Mouse (Mus musculus): ENCODE results near the gene Ick. TPM values are rescaled to one million over a fixed set of nuclear protein-coding genes. Genes with fewer than 3 reads are reported as not detected.

Ick gene
- polyA plus RNA-seq, 1 experiment from 2014 or later: 35.3 TPM

DNA sequence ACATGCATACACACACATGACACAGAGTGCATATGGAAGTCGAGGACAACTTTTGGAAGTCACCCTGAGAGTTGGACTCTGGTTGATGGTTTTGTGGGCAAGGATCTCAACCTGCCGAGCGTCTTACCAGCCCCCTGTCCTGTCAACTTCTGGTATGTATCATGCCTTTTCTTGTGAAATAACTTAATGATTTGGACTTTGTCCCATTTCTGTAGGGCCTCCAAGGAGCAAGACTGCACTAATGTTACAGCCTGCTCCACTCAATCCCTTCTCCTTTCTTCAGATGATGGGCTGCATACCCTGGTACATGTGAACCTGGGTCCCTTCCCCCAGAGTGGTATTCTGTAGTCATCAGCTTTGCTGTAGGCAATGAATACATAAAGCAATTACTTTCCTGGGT lies 101.1 kb downstream of the Ick start:
- Histone ChIP-seq H3K9ac (ENCODE audit: low read length) (no peak overlapping the region), H3K4me2 (no peak overlapping the region), H3K27me3 (ENCODE audit: control insufficient read depth, insufficient read depth, low read length) (no peaks in the 10 kb centered on the region), H3K4me1 (ENCODE audit: control insufficient read depth, insufficient read depth, low read length) (no peaks in the 10 kb centered on the region), H3K9me3 (ENCODE audit: control insufficient read depth, low read length) (no peaks in the 10 kb centered on the region), H3K27ac (ENCODE audit: low read depth, low read length) (no peak overlapping the region), H3K4me3 (ENCODE audit: low read depth, low read length) (no peak overlapping the region), H3K36me3 (ENCODE audit: control insufficient read depth, insufficient read depth, low read length) (no peaks in the 10 kb centered on the region)
- DNase-seq (ENCODE audit: low spot score, missing footprints) (no peak), ATAC-seq (ENCODE audit: low FRiP score) (no peak)
- WGBS: 89% methylated on average over 3 of the region's 3 CpGs

DNA sequence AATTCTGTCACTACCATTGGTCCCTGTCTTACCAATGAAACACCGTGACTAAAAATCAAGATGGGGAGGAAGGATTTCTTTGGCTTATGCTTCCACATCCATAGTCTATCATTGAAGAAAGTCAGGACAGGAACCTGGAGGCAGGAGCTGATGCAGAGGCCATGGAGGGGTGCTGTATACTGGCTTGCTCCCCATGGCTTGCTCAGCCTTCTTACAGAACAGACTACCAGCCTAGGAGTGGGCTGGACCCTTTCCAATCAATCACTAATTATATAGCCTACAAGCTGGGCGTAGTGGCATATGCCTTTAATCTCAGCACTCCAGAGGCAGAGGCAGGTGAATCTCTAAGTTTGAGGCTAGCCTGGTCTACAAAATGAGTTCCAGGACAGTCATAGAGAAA lies 101.8 kb downstream of the Ick start:
- no peak overlapping the region for H3K4me3 ChIP-seq (ENCODE audit: low read depth, low read length)
- no peak overlapping the region for H3K4me2 ChIP-seq
- H3K9me3 ChIP-seq (ENCODE audit: control insufficient read depth, low read length): no peaks in the 10 kb centered on the region
- H3K27me3 ChIP-seq (ENCODE audit: control insufficient read depth, insufficient read depth, low read length): no peaks in the 10 kb centered on the region
- no peak overlapping the region for H3K9ac ChIP-seq (ENCODE audit: low read length)
- no peak overlapping the region for H3K27ac ChIP-seq (ENCODE audit: low read depth, low read length)
- no peaks in the 10 kb centered on the region for H3K36me3 ChIP-seq (ENCODE audit: control insufficient read depth, insufficient read depth, low read length)
- no peaks in the 10 kb centered on the region for H3K4me1 ChIP-seq (ENCODE audit: control insufficient read depth, insufficient read depth, low read length)
- 93% methylated on average over 2 of the region's 2 CpGs for WGBS
- DNase-seq (ENCODE audit: low spot score, missing footprints) (no peak), ATAC-seq (ENCODE audit: low FRiP score) (no peak)

DNA sequence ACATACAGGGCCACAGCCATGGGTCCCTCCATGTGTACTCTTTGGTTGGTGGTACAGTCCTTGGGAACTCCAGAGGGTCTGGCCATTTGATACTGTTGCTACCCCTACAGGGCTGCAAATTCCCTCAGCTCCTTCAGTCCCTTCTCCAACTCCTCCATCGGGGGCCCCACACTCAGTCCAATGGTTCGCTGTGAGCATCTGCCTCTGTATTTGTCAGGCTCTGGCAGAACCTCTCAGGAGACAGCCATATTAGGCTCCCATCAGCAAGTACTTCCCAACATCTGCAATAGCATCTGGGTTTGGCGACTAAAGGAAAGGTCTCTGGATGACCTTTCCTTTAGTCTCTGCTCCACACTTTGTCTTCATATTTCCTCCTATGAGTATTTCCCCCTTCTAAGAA lies 102.5 kb downstream of the Ick start:
- H3K4me1 ChIP-seq (ENCODE audit: control insufficient read depth, insufficient read depth, low read length): no peaks in the 10 kb centered on the region
- H3K27me3 ChIP-seq (ENCODE audit: control insufficient read depth, insufficient read depth, low read length): no peaks in the 10 kb centered on the region
- no peak overlapping the region for H3K9ac ChIP-seq (ENCODE audit: low read length)
- WGBS: 96% methylated on average over 3 of the region's 3 CpGs
- no peak overlapping the region for H3K27ac ChIP-seq (ENCODE audit: low read depth, low read length)
- H3K36me3 ChIP-seq (ENCODE audit: control insufficient read depth, insufficient read depth, low read length): no peaks in the 10 kb centered on the region
- ATAC-seq (ENCODE audit: low FRiP score) (no peak), DNase-seq (ENCODE audit: low spot score, missing footprints) (no peak)
- H3K4me3 ChIP-seq (ENCODE audit: low read depth, low read length): no peak overlapping the region
- no peak overlapping the region for H3K4me2 ChIP-seq
- no peaks in the 10 kb centered on the region for H3K9me3 ChIP-seq (ENCODE audit: control insufficient read depth, low read length)

DNA sequence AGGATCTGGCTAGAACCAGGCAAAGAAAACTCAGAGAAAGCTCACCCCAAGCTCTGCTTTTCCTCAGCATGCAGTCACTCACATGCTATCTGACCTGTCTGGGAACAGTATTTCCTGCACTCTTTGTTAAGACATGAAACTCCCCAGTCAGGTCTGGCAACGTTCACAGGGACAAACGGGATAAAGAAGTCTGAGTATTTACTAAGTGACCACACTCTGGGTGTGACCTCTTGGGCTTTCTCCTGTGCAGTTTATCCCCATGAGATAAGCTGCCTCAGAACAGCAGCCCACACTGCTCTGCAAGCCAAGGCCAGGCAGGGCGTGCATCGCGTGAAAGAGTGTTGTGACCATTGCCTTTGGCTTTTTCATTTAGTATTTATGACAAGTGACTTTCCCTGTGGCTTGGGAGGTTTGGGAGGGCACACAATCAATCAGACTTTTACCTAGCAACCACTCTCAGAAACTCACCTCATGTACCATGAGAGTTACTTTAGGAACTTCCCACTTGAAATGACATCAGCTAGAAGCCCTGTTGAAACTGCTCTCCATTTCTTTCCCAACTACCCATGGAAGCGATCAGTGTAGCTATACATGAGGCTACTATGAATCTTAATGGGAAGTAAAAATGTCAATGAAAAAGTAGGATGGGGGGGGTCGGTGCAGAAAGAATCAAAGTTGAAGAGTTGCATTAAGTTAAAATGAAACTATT lies 103.5 kb downstream of the Ick start:
- Histone ChIP-seq H3K36me3 (ENCODE audit: control insufficient read depth, insufficient read depth, low read length) (no peaks in the 10 kb centered on the region), H3K27ac (ENCODE audit: low read depth, low read length) (no peak overlapping the region), H3K9me3 (ENCODE audit: control insufficient read depth, low read length) (no peaks in the 10 kb centered on the region), H3K4me3 (ENCODE audit: low read depth, low read length) (no peak overlapping the region), H3K4me1 (ENCODE audit: control insufficient read depth, insufficient read depth, low read length) (no peaks in the 10 kb centered on the region), H3K9ac (ENCODE audit: low read length) (no peak overlapping the region), H3K4me2 (no peak overlapping the region), H3K27me3 (ENCODE audit: control insufficient read depth, insufficient read depth, low read length) (no peaks in the 10 kb centered on the region)
- WGBS: 84% methylated on average over 7 of the region's 7 CpGs
- ATAC-seq (ENCODE audit: low FRiP score): no peak
- DNase-seq (ENCODE audit: low spot score, missing footprints): no peak

DNA sequence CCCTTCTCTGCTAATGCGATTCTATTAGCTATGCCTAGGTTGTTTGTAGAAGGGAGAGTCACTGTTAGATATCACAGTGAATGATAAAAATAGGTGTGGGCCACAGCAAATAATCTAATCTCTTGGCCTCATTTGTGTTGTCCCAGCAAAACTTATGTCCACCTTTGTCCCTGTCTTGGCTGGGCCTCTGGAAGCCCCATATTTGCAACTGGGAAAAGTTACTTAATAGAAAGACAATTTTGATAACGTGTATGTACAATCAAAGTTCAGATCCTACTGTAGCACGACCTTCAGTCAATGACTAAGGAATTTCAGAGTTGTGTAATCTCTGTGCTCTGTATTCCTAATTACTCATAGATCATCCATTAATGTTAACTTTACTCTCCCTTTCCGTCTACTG lies 108.1 kb downstream of the Ick start:
- Histone ChIP-seq H3K36me3 (ENCODE audit: control insufficient read depth, insufficient read depth, low read length) (no peaks in the 10 kb centered on the region), H3K27me3 (ENCODE audit: control insufficient read depth, insufficient read depth, low read length) (no peaks in the 10 kb centered on the region), H3K27ac (ENCODE audit: low read depth, low read length) (no peak overlapping the region), H3K4me1 (ENCODE audit: control insufficient read depth, insufficient read depth, low read length) (no peaks in the 10 kb centered on the region), H3K9ac (ENCODE audit: low read length) (no peak overlapping the region), H3K4me3 (ENCODE audit: low read depth, low read length) (no peak overlapping the region), H3K4me2 (no peak overlapping the region), H3K9me3 (ENCODE audit: control insufficient read depth, low read length) (no peaks in the 10 kb centered on the region)
- DNase-seq (ENCODE audit: low spot score, missing footprints): no peak
- no peak for ATAC-seq (ENCODE audit: low FRiP score)
- WGBS: 84% methylated on average over 4 of the region's 4 CpGs

Other genes starting within 250 kb of the Ick start
- 98.2 and 105 TPM in 2 replicates for gene Elovl5, start 191.8 kb upstream of the Ick start, polyA plus RNA-seq (2014; fragmentation: Nextera tagmentation; extraction: Ambion mirVana)
- gene Gcm1, start 57.3 kb upstream of the Ick start, polyA plus RNA-seq (2014; fragmentation: Nextera tagmentation; extraction: Ambion mirVana): 0.10 and 0.12 TPM in 2 replicates
- gene Fbxo9, start 127 bp upstream of the Ick start, polyA plus RNA-seq (2014; fragmentation: Nextera tagmentation; extraction: Ambion mirVana): 31.6 and 33.5 TPM in 2 replicates
- gene Gsta4, start 73.6 kb downstream of the Ick start, polyA plus RNA-seq (2014; fragmentation: Nextera tagmentation; extraction: Ambion mirVana): 24.9 and 27.2 TPM in 2 replicates
- gene Gsta1, start 121.5 kb downstream of the Ick start, polyA plus RNA-seq (2014; fragmentation: Nextera tagmentation; extraction: Ambion mirVana): not detected in 2 replicates
- gene Gm3776, start 147.9 kb downstream of the Ick start, polyA plus RNA-seq (2014; fragmentation: Nextera tagmentation; extraction: Ambion mirVana): not detected in 2 replicates
- not detected in 2 replicates for gene Gm10639, start 180.7 kb downstream of the Ick start, polyA plus RNA-seq (2014; fragmentation: Nextera tagmentation; extraction: Ambion mirVana)
- gene Omt2a, start 205.6 kb downstream of the Ick start, polyA plus RNA-seq (2014; fragmentation: Nextera tagmentation; extraction: Ambion mirVana): not detected in 2 replicates
- gene Omt2b, start 218.4 kb downstream of the Ick start, polyA plus RNA-seq (2014; fragmentation: Nextera tagmentation; extraction: Ambion mirVana): not detected in 2 replicates
- not detected in 2 replicates for gene Gsta2, start 246.6 kb downstream of the Ick start, polyA plus RNA-seq (2014; fragmentation: Nextera tagmentation; extraction: Ambion mirVana)

All from midbrain, embryonic 11.5 days (tissue).